Mouse (Mus musculus) bone marrow, adult 2 months (tissue): ENCODE results near the gene Glod4.

Experiments used
- CTCF ChIP-seq: fragments of 200-500 bp; IDR thresholded peaks from 2 replicates; pipeline ENCODE4 v1.5.1; 2011; ENCODE audit warnings: low read length, control low read depth; ENCODE audit not compliant: control insufficient read depth, insufficient read depth
- POLR2A ChIP-seq: fragments of 200-500 bp; IDR thresholded peaks from 2 replicates; pipeline ENCODE4 v1.6.1; 2011; ENCODE audit warnings: low read depth, mild to moderate bottlenecking, control low read depth, low read length, borderline replicate concordance; ENCODE audit not compliant: control insufficient read depth

DNA sequence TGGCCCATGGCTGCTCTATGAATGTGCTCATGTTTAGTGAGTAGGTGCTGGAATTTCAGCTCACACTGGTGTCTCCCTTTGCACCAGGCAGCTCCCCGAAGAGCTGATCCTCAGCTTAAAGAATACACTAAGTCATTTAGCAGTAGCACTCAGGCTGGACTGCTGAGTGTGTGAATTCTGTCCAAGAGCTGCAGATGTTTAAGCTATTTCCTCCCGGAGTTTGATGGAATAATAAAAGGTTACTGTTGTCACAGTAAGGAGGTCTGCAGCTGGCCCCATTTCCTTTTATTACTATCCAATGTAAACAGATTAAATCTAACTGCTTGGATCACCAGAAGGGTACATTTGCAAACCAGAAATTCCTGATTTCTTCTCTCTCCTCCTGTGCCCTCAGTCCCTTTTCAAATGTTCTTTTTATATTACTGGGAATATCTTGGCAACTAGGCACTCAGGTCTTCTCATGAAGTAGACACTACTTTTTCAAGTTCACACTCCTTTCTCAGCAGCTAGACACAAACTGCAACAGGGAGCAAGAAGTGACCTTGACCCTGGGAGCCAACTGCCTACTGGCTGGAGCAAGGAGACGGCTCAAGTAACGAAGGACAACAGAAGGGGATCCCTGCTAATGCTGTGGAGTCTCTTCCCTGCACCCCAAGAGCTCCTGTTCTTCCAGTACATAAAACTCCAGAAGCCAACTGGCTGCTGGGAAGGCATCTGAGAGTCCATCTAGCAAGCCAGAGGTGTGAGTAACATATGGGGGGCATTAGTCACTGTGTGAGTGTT lies 144.1 kb downstream of the Glod4 start:
- TF ChIP-seq POLR2A (no peak), CTCF (no peak)
